15 mouse cellular contexts compared by ENCODE assay signal in the genomic region with DNA sequence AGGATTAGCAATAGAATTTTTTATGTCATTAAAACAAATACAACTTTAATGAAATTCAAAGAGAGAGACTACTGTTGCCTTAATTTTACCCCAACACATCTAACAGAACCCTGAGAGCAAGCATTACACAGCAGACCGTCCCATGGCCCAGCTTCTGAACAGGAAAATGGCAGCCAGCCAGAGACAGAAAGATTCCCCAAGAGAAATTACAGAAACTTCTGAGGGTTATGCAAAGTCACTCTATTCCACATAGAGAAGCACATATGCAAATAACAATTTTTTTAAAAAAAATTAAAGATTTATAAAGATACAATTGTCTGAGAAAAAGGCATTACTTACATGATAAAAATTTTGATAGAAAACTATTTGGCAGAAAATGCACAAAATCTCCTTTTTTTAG. TPM values are rescaled to one million over a fixed set of nuclear protein-coding genes. Genes with fewer than 3 reads are reported as not detected.
A peak's percentile ranks its signal among the peaks of the same experiment; 100 is the strongest.
DNase-seq lines count a peak whose midpoint lies in the region.
"Had no signal": no experiment of that assay in that cellular context is flagged by ENCODE, and none has a peak within 500 bp of the region (broad histone marks: within the 10 kb centered on the region; RNA-seq: fewer than 3 reads in every experiment).

No protein-coding gene starts in this region.

- intact Hi-C loops in heart, postnatal 25 days (cut with DNase I): no loop called here

- DNase-seq in adrenal gland, postnatal 14 days: peak; percentile 37
- no peak for DNase-seq in adrenal gland, adult 8-10 months
- peak; percentile 24 to 51 for DNase-seq in heart, adult 18-20 months
- DNase-seq in heart, adult 11 months: no peak
- peak; percentile 32 for DNase-seq in heart, postnatal 4 days
- DNase-seq in heart, postnatal 25 days (ENCODE audit: low spot score): no peak
- DNase-seq in adipocyte (ENCODE audit: low spot score): peak; percentile 58
- no peak for DNase-seq in right cerebral cortex, postnatal 25 days
- DNase-seq: adrenal gland, adult 2 months; cerebellum, adult 18-20 months; cerebellum, adult 9-11 months; cerebellum, postnatal 36 days; kidney, adult 8-10 months had no signal

RNA-seq across cellular contexts. Expression of a gene that starts 23.7 kb away (rescaled TPM):
- 0.11 TPM in 2 replicates for total RNA-seq in adrenal gland, postnatal 14 days (2021)
- total RNA-seq in adrenal gland, adult 8-10 months (2022): under 1 TPM; 0.09 to 0.40 (median 0.22) TPM
- not detected for total RNA-seq in heart, adult 18-20 months (2021)
- total RNA-seq in heart, postnatal 4 days (2021): not detected
- not detected for total RNA-seq in heart, postnatal 25 days (2021)
- total RNA-seq: granulocyte monocyte progenitor cell, adult 5-6 weeks; heart, postnatal 36 days had no signal

Comparison
In these comparisons a context has a peak if more than half of its experiments do, and no peak if none do; other contexts are left out.
1. DNase-seq: peak in adrenal gland, postnatal 14 days (single experiment), heart, adult 18-20 months (2 of 2), heart, postnatal 4 days (single experiment) and adipocyte (single experiment); none in adrenal gland, adult 8-10 months (single experiment), heart, adult 11 months (single experiment), heart, postnatal 25 days (single experiment) and right cerebral cortex, postnatal 25 days (single experiment).